Mouse (Mus musculus): ENCODE results near the gene Prkar2a.

GRCm38 (mm10) chr9:108761561-108761960, 72.4 kb downstream of the Prkar2a start:
- TF ChIP-seq GATA1 (IDR thresholded peaks at IDR 0.05; ENCODE audit: low read length) (no peak), TAL1 (IDR thresholded peaks at IDR 0.05; ENCODE audit: low read length) (no peak)

Data from erythroblast, embryonic 14.5 days (primary cell).